Mouse (Mus musculus) ES-Bruce4 (cell line): ENCODE results near the gene Ankar.

Source experiments
- CTCF ChIP-seq: IDR thresholded peaks from one replicate; pipeline ENCODE4 v1.8.1; 2011; ENCODE audit warnings: low read depth, low read length
- POLR2A ChIP-seq: IDR thresholded peaks from one replicate; pipeline ENCODE4 v1.8.1; 2011; ENCODE audit warnings: low read length; ENCODE audit not compliant: insufficient read depth

DNA sequence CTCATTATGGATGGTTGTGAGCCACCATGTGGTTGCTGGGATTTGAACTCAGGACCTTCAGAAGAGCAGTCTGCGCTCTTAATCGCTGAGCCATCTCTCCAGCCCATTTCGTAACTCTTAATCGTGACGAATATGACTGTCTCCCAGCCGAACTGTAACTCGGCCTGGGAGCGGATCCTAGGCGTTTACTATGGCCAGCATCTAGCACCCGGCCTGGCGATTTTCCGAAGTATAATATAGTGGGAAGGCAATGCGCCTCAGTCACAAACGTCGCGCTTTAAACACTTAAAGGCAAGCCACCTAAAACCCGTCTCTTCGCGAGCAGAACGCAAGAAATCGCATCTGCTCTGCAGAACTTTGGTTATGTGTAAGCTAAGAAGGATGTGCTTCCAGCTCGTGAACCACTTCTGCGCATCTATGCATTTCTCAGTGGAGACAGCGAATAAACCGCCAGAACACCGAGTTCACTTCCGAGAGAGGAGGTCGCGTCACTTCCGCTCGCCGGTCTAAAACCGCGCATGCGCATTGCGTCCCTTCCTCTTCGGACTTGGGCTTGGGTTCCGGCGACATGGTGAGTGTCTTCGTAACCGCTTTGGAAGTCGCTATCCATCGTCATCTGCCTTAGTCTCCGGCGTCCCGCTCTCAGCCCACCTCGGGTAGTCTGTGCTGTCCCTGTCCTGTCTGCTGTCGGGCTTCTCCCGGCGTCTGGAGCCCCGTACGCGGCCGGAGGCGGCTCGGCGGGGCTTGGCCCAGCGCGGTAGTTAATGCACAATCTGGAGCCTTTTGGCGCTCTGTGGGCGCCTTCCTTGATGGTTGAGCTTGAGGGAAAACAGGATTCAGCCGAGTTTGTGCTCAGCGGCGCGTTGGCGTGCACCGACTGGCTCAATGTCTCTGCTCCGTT lies 10.6 kb upstream of the Ankar start, which contains the start of gene Rpl37a:
- TF ChIP-seq CTCF, result no peak
- peak; percentile 93 for TF ChIP-seq POLR2A
